ENCODE assay signal across 8 mouse cellular contexts in the genomic region with DNA sequence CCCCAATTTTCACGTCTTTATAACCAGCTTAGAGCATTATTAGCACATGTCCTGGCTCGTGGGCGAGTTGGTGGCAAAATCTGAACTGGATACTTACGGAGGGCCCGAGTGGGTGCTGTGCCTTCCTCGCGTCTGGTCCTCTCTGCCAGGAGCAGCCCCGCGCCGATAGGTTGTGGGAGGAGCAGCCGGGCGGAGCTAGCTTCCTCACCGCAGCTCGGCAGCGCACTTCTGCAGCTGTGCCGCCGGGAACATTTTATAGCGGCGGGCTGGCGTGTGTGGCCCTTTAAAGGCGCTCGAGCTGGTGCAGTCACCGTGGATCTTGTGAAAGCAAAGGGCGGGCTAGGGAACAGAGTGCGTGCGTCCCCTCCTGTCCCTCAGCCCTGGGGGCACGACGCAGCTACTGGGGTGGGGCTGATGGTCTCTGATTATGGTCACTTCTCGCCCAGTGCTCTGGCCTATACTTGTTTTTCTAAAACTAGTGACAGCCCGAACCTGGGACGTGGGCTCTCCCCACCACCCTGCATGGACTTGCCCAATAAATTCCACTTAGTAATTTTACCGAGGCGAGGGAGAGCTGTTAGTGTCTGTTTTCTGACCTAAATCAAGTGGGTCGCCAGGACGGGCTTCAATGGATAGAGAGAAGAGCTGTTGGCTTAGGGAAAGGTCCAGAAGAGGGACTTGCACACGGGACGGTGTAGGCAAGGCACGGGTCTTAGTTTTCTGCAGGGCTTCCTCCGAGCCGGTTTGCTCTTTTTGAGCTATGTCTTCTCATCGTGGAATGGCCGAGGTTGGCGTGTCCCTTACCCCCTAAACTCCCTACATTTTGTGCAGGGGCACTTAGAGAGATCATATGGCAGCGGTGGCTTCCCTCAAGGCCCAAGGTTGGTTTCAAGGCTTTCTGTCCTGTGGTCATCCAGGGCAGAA. TPM values are rescaled to one million over a fixed set of nuclear protein-coding genes. Genes with fewer than 3 reads are reported as not detected.
A peak's percentile ranks its signal among the peaks of the same experiment; 100 is the strongest.
DNase-seq lines count a peak whose midpoint lies in the region; ATAC-seq and TF ChIP-seq lines count a peak whose summit lies in the region.

A gene (minus strand): TSS at position 245 of the 924 bp plus-strand sequence.

- peak; percentile 9 to 23 for DNase-seq in urinary bladder, adult 18-20 months (ENCODE audit: low spot score in 2 of 2)
- DNase-seq in urinary bladder, postnatal 10 days (ENCODE audit: low spot score): no peak
- peak; percentile 67 for DNase-seq in liver
- peak; percentile 58 for DNase-seq in stomach, postnatal 0 days (ENCODE audit: low spot score)

- peak within 1 kb of the TSS; percentile 53 for H3K4me3 ChIP-seq in embryonic facial prominence, embryonic 13.5 days
- peak within 1 kb of the TSS; percentile 59 for H3K4me3 ChIP-seq in heart, embryonic 11.5 days (ENCODE audit: low read depth, low read length)
- peak within 1 kb of the TSS; percentile 48 for H3K4me3 ChIP-seq in kidney, embryonic 14.5 days (ENCODE audit: low read length)
- H3K4me3 ChIP-seq in stomach, postnatal 0 days (ENCODE audit: low read depth, low read length): peak within 1 kb of the TSS; percentile 50

- H3K36me3 ChIP-seq in embryonic facial prominence, embryonic 13.5 days: no peaks in the 10 kb centered on the region
- no peaks in the 10 kb centered on the region for H3K36me3 ChIP-seq in heart, embryonic 11.5 days (ENCODE audit: control insufficient read depth, insufficient read depth, low read length)
- H3K36me3 ChIP-seq in kidney, embryonic 14.5 days (ENCODE audit: control insufficient read depth, insufficient read depth, low read length): no peaks in the 10 kb centered on the region
- H3K36me3 ChIP-seq in stomach, postnatal 0 days (ENCODE audit: control insufficient read depth, insufficient read depth, low read length): no peaks in the 10 kb centered on the region

- H3K27ac ChIP-seq in embryonic facial prominence, embryonic 13.5 days: peak within 1 kb of the TSS; percentile 28; the same call in 1 of the 2 replicates
- H3K27ac ChIP-seq in heart, embryonic 11.5 days (ENCODE audit: low read depth, low read length): peak within 1 kb of the TSS; percentile 68
- peak within 1 kb of the TSS; percentile 37; the same call in 1 of the 2 replicates for H3K27ac ChIP-seq in kidney, embryonic 14.5 days (ENCODE audit: low read depth, low read length)
- H3K27ac ChIP-seq in stomach, postnatal 0 days (replicated peaks): no peak within 1 kb of the TSS

- WGBS in embryonic facial prominence, embryonic 13.5 days: 22% methylated on average over 44 of the region's 44 CpGs
- WGBS in heart, embryonic 11.5 days (ENCODE audit: insufficient replicate concordance): 12% methylated on average over 44 of the region's 44 CpGs
- whole genome bisulfite sequencing in kidney, embryonic 14.5 days: 22% methylated on average over 43 of the region's 44 CpGs
- 11% methylated on average over 44 of the region's 44 CpGs for WGBS in stomach, postnatal 0 days

- TF ChIP-seq CTCF in stomach, postnatal 0 days (IDR thresholded peaks at IDR 0.05; ENCODE audit: low read depth): no peak

- peak within 1 kb of the TSS; percentile 81 for H3K4me2 ChIP-seq in embryonic facial prominence, embryonic 13.5 days
- peak within 1 kb of the TSS; percentile 69 for H3K4me2 ChIP-seq in heart, embryonic 11.5 days
- H3K4me2 ChIP-seq in kidney, embryonic 14.5 days (replicated peaks; ENCODE audit: low read depth, low read length): peak within 1 kb of the TSS; percentile 71
- H3K4me2 ChIP-seq in stomach, postnatal 0 days (replicated peaks; ENCODE audit: low read depth): peak within 1 kb of the TSS; percentile 77

- peak; percentile 92 for ATAC-seq in embryonic facial prominence, embryonic 13.5 days (ENCODE audit: insufficient number of reproducible peaks, insufficient read depth, low FRiP score, low TSS enrichment, low read depth)
- peak; percentile 80 for ATAC-seq in heart, embryonic 11.5 days (replicated peaks; ENCODE audit: insufficient number of reproducible peaks, low FRiP score, low TSS enrichment)
- peak; percentile 93 for ATAC-seq in kidney, embryonic 14.5 days (ENCODE audit: low FRiP score, low TSS enrichment)
- 0 out of 2 replicates have a peak, but pooled peaks have one; percentile 17 for ATAC-seq in monocyte, adult 5-6 weeks (replicated peaks; ENCODE audit: insufficient number of reproducible peaks, low FRiP score, low TSS enrichment, poor library complexity, severe bottlenecking)
- peak; percentile 68 for ATAC-seq in stomach, postnatal 0 days (ENCODE audit: low FRiP score, low TSS enrichment)

- peak within 1 kb of the TSS; percentile 64 for H3K9ac ChIP-seq in embryonic facial prominence, embryonic 13.5 days
- H3K9ac ChIP-seq in heart, embryonic 11.5 days (ENCODE audit: low read depth, low read length): peak within 1 kb of the TSS; percentile 76
- peak within 1 kb of the TSS; percentile 62 for H3K9ac ChIP-seq in kidney, embryonic 14.5 days (ENCODE audit: low read depth, low read length)
- no peak within 1 kb of the TSS for H3K9ac ChIP-seq in stomach, postnatal 0 days (ENCODE audit: low read length)

- H3K4me1 ChIP-seq in embryonic facial prominence, embryonic 13.5 days: peaks cover 4% of the 10 kb centered on the region; the same call in 1 of the 2 replicates
- no peaks in the 10 kb centered on the region for H3K4me1 ChIP-seq in heart, embryonic 11.5 days (ENCODE audit: control insufficient read depth, insufficient read depth, low read length)
- H3K4me1 ChIP-seq in kidney, embryonic 14.5 days (ENCODE audit: control insufficient read depth, insufficient read depth, low read length): no peaks in the 10 kb centered on the region
- no peaks in the 10 kb centered on the region for H3K4me1 ChIP-seq in stomach, postnatal 0 days (replicated peaks; ENCODE audit: control insufficient read depth, insufficient read depth)

- no peaks in the 10 kb centered on the region for H3K9me3 ChIP-seq in embryonic facial prominence, embryonic 13.5 days
- H3K9me3 ChIP-seq in heart, embryonic 11.5 days (replicated peaks; ENCODE audit: control insufficient read depth, low read length): no peaks in the 10 kb centered on the region
- no peaks in the 10 kb centered on the region for H3K9me3 ChIP-seq in kidney, embryonic 14.5 days (ENCODE audit: control insufficient read depth, low read length)
- no peaks in the 10 kb centered on the region for H3K9me3 ChIP-seq in stomach, postnatal 0 days (ENCODE audit: control insufficient read depth, low read length)

- H3K27me3 ChIP-seq in embryonic facial prominence, embryonic 13.5 days: peaks cover 72% of the 10 kb centered on the region
- H3K27me3 ChIP-seq in heart, embryonic 11.5 days (ENCODE audit: control insufficient read depth, insufficient read depth, low read length): peaks cover 46% of the 10 kb centered on the region
- peaks cover 21% of the 10 kb centered on the region for H3K27me3 ChIP-seq in kidney, embryonic 14.5 days (ENCODE audit: control insufficient read depth, insufficient read depth, low read length)
- 0 out of 2 replicates have a peak, but pooled peaks cover 3% of the 10 kb centered on the region for H3K27me3 ChIP-seq in stomach, postnatal 0 days (ENCODE audit: control insufficient read depth, insufficient read depth, low read length)

- TF ChIP-seq EP300 in stomach, postnatal 0 days (optimal IDR thresholded peaks at IDR 0.05): no peak

RNA-seq across cellular contexts. Expression of the gene that starts here (rescaled TPM):
- polyA plus RNA-seq in embryonic facial prominence, embryonic 13.5 days (2015; fragmentation: Nextera tagmentation; extraction: Ambion mirVana): 8.2 and 11.0 TPM in 2 replicates
- polyA plus RNA-seq in heart, embryonic 11.5 days (2014; fragmentation: Nextera tagmentation; extraction: Ambion mirVana): 913 and 967 TPM in 2 replicates
- 167 and 188 TPM in 2 replicates for polyA plus RNA-seq in kidney, embryonic 14.5 days (2014; fragmentation: Nextera tagmentation; extraction: Ambion mirVana)
- not detected in 3 replicates for total RNA-seq in monocyte, adult 5-6 weeks (2017)
- polyA plus RNA-seq in stomach, postnatal 0 days (2015; fragmentation: Nextera tagmentation; extraction: Ambion mirVana): 2.1 and 3.2 TPM in 2 replicates

Comparison
In these comparisons a context has a peak if more than half of its experiments do, and no peak if none do; other contexts are left out.
1. RNA of the gene that starts here (polyA plus RNA-seq): 913 to 967 TPM in heart, embryonic 11.5 days and 167 to 188 TPM in kidney, embryonic 14.5 days; 8.2 to 11.0 TPM in embryonic facial prominence, embryonic 13.5 days and 2.1 to 3.2 TPM in stomach, postnatal 0 days; every median in the first group is over 10 times any median in the second.
2. Peak in ATAC-seq in monocyte, adult 5-6 weeks; RNA of the gene not detected or under 1 TPM.
3. ATAC-seq: peak in every context shown above with its lines; median percentile 93 in kidney, embryonic 14.5 days; 92 in embryonic facial prominence, embryonic 13.5 days; 80 in heart, embryonic 11.5 days; 68 in stomach, postnatal 0 days; 17 in monocyte, adult 5-6 weeks.
4. Peak in every context shown above with its lines, with median percentiles within 50 percentile points of each other: H3K4me2 ChIP-seq and H3K4me3 ChIP-seq.